ENCODE assay signal across 15 mouse cellular contexts in the genomic region with DNA sequence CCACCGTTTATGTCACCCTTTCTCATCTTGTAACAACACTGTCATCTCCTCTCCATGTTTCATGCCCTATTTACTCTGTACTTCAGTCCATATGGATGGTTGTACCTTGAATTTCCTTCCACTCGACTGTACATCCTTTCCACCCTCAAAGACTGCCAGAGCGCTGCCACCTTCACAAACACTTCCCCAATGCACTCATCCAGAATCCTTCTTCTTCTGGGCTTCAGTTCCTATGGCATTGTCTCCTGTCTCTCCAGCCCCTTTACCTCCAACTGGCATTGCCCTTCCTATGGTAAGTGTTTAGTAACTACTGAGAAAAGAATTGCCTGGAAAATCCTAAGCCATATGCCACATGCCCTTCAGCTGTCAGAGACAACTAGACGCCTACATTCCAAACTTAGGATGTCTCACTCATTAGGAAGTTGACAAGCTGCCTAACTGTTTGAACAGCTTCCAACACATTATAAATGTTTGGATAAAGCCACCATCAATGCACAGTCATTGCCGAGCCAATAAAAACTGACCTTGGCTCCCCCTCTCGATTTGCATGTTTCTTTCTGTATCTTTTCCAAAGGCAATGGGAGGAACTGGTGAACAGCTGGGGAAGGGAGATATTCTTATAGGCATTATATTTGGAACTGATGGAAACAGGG.
DNase-seq lines count a peak whose midpoint lies in the region; ATAC-seq lines count a peak whose summit lies in the region.
"Had no signal": no experiment of that assay in that cellular context is flagged by ENCODE, and none has a peak within 500 bp of the region (broad histone marks: within the 10 kb centered on the region; RNA-seq: fewer than 3 reads in every experiment).

No protein-coding gene starts in this region.

- DNase-seq in cerebellum, postnatal 4 days (ENCODE audit: low spot score in 2 of 2) = no peak
- peak; percentile 3 for DNase-seq in kidney, postnatal 14 days
- no peak for DNase-seq in kidney, adult 11 months
- DNase-seq in brain, adult 2 months (ENCODE audit: low read depth, low spot score) = peak; percentile 77
- peak; percentile 42 to 49 for DNase-seq in cerebellum, postnatal 25 days
- DNase-seq in spleen, postnatal 14 days (ENCODE audit: low spot score in 2 of 2) = no peak
- no peak for DNase-seq in retina, embryonic 14.5 days (ENCODE audit: low spot score)
- DNase-seq: adrenal gland, adult 8-10 months; heart, adult 18-20 months; kidney, postnatal 36 days; right cerebral cortex, postnatal 25 days; thymus, postnatal 4 days had no signal

- peak; percentile 81; the same call in 1 of the 2 replicates for ATAC-seq in cerebellum, adult (ENCODE audit: insufficient number of reproducible peaks, low FRiP score, low TSS enrichment)
- ATAC-seq: intestine, embryonic 15.5 days; midbrain, embryonic 15.5 days had no signal

Comparison
In these comparisons a context has a peak if more than half of its experiments do, and no peak if none do; other contexts are left out.
1. DNase-seq: peak in kidney, postnatal 14 days (single experiment), brain, adult 2 months (single experiment) and cerebellum, postnatal 25 days (2 of 2); none in cerebellum, postnatal 4 days (0 of 2), kidney, adult 11 months (single experiment), spleen, postnatal 14 days (0 of 2) and retina, embryonic 14.5 days (single experiment).